Mouse (Mus musculus) kidney, adult 9 months (tissue): ENCODE data around the gene Smad1.
"Not testable (repeated sequence)": the region's sequence is repeated elsewhere in the genome, so short reads cannot be mapped to it uniquely, and the experiment has no call there.

ENCODE experiments used
- DNase-seq: peaks from one replicate; pipeline ENCODE4 v3.0.0; 2022

Gene Smad1

DNA sequence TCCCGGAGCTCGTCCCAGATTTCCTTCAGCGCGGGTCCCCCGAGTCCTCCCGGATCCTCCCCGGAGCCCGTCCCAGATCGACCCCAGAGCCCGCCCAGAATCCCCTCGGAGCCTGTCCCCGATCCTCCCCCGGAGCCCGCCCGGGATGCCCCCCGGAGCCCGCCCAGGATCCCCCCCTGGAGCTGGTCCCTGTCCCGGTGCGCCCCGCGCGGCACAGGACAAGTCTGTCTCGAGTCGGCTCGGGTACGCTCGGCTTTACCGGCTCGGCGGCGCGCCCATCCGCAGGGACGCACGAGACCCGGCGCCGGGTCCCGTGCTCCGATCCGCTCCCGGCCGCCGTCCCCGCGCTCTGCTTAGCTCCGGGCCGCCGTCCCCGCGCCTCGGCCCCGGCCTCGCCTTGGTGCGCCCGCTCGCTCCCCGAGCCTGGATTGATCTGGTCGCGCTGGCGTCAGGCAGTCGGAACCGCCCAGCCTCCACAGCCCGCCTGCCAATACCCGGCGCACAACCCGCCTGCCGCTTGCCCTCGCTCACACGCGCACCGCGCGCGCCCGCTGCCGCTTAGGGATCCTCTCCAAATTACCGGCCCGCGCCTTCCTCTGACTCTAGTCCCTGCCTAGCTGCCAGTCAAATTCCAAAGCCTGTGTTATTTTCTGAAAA is at the start of gene Smad1:
TSS of gene Smad1 (minus strand) at position 525 of the 657 bp plus-strand sequence.
- DNase-seq: peak; percentile 96

DNA sequence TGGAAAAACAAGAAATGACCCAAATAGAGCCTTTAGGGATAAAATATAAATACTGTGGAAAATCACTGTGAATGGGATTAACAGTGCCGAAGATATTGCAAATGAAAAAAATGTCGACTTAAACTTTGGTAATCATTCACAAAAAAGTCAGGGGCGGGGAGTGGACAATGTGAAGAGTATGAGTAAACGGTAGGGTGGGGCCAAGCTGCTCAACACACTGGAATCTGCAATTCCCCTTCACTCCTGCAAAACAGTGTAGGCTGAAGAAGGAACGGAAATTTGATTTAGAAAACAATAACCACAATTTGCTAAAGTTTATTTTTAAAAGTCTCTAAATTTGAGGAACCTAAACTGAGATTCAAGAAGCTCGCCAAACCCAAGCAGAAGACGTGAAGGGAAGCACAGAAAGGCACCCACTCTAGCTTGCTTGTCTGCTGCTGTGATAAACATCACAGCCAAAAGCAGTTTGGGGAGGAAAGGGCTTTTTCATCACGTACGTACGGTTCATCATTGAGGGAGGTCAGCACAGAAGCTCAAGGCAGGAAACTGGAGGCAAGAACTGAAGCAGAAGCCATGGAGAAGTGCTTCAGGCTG is 48.0 kb upstream of the Smad1 start:
- no peak for DNase-seq

- no peak for DNase-seq
These were observed 44.3 kb upstream of the Smad1 start for GRCm38 (mm10) chr8:79443460-79444098.

DNA sequence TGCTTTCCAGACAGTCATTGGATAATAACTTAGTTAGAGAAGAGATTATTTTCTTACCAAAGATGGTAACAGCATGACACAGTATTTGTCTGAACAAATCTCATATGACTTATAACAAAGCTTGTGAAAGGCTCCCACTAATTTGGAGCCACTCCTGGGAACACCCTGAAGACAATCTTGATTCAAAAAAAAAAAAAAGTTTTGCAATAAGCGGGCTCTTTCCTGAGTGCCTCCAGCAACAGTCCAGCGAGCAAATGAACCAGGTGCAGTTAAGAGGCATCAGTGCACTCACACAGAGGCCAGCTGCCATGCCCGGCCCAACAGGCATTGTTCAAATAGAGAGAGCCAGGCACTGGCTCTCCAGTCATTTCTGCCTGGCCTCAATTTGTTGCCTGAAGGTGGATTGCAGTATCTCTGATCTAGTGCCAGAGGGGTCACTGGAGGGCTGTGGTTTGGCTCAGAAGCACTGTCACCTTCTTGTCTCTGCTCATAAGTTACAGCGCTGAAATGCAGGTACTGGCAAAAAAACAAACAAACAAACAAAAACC is 34.7 kb upstream of the Smad1 start:
- DNase-seq: no peak

DNA sequence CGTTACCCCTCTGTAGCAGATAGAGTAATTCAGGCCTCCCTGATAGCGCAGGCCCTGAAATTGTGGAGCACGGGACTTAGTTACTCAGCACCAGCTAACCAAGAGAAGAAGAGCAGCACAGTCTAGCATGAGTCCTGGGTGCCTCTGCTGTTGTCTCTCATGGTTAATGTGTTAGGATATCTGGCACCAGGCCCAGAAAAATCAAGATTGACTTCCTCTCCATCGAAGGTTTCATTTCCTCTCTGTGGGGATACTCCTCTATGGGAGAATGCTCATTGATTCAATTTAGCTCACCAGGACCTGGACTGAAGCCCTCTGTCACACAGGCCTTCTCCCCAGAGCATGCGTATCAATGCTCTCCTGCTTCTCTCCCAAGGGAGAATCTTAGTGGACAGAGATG is 15.6 kb upstream of the Smad1 start:
- DNase-seq: peak; percentile 52

- DNase-seq: no peak
These were observed 11.2 kb upstream of the Smad1 start for GRCm38 (mm10) chr8:79410501-79410900.

- DNase-seq: not testable (repeated sequence)
These were observed 8.0 kb upstream of the Smad1 start for GRCm38 (mm10) chr8:79407356-79407755.

DNA sequence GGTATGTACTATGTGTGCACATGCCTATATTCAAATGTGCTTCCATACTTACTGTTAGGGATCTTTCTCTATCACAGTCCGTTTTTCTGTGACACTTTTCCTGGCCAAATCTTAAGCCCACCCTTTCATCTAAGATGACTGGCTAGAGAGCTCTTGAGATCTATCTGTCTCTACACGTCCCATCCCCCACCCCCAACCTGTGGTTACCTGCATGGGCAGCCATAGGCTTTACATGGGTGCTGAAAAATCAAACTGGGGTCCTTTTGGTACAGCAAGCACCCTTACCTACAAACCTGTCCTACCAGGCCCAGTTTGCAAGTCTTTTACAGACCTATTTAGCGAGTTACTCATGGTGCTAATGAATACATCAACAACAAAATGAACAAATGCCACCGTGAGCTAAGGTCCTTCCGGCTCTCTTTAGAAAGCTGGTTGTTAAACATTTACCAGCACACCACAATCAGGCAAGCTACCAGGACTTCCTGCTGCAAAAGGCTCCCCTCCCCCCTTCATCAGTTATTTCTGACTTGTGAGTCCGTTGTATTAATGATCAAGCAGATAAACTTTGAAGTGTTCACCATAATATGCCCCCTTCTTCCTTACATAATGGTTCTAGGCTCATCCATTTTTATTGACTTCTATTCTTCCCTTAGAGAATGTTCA is 5.7 kb upstream of the Smad1 start:
- peak; percentile 81 for DNase-seq

- no peak for DNase-seq
These were observed 1.4 kb upstream of the Smad1 start for GRCm38 (mm10) chr8:79400671-79401070.

GRCm38 (mm10) chr8:79398251-79398981 is 902 bp downstream of the Smad1 start:
- DNase-seq: no peak

DNA sequence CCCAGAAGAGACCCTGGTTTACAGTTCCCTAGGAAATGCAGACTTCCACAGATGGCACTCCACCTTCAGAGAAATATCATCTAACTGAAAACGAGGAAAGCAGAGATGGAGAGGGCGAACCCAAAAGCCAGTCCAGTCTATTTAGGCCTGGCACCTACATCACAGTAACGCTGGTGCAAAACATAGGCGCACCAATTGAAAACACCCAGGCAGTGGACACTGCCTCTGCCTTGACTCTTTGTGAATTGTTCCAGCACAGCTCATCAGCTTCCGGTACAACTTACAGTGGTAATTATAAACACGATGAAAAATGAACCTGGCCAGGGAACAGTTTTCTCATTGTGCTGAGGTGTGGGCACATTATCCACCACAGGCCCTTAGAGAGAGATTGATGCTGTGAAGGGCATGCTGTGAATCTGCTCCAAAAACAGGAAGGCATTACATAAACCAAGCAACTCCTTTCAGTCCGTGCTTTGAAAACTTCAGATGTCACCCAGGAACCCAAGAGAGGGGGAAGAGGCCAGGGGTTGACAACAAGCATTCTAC is 1.5 kb downstream of the Smad1 start:
- DNase-seq: peak; percentile 27

- DNase-seq: no peak
These were observed 2.4 kb downstream of the Smad1 start for GRCm38 (mm10) chr8:79396911-79397310.

GRCm38 (mm10) chr8:79394009-79394408 is 5.3 kb downstream of the Smad1 start:
- DNase-seq: no peak

GRCm38 (mm10) chr8:79393215-79393614 is 6.1 kb downstream of the Smad1 start:
- DNase-seq: no peak

DNA sequence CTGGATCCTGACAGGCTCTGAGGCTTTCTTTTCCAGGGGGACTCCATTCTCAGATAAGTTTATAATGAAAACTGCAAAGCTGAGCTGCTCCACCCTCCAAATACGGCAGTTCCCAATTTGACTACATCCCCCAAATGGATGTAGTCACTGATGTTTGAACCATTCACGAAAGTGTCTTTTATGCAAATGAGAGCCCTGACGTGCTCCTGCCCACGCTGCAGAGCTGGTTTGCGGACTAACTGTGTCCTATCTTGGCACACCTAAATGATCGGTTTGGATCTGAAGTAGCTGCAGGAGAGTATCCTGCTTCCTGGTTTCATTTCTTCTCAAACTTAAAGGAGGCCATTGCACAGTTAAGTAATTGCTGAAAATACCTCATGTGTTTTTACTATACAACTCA is 6.7 kb downstream of the Smad1 start:
- no peak for DNase-seq

GRCm38 (mm10) chr8:79391454-79391853 is 7.9 kb downstream of the Smad1 start:
- no peak for DNase-seq

GRCm38 (mm10) chr8:79389074-79389786 is 10.1 kb downstream of the Smad1 start:
- DNase-seq: peak; percentile 93

GRCm38 (mm10) chr8:79386831-79387230 is 12.5 kb downstream of the Smad1 start:
- no peak for DNase-seq

DNA sequence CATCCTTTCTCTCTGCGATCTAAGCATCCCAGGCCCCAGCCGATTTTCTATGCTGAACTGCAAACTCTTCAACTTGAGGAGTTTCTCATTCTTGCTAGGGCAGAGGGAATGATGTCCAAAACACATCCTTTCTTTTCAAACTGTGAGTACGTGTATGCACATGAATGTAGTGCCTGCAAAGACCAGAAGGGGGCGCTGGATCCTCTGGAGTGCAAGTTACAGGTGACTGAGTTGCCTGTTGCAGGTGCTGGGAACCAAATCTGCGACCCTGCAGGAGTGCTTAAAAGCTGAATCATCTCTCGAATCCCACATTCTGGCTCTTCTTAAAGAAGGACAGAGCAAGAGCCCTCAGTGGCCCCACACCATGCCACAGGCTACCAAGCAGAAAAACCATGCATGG is 13.0 kb downstream of the Smad1 start:
- no peak for DNase-seq

DNA sequence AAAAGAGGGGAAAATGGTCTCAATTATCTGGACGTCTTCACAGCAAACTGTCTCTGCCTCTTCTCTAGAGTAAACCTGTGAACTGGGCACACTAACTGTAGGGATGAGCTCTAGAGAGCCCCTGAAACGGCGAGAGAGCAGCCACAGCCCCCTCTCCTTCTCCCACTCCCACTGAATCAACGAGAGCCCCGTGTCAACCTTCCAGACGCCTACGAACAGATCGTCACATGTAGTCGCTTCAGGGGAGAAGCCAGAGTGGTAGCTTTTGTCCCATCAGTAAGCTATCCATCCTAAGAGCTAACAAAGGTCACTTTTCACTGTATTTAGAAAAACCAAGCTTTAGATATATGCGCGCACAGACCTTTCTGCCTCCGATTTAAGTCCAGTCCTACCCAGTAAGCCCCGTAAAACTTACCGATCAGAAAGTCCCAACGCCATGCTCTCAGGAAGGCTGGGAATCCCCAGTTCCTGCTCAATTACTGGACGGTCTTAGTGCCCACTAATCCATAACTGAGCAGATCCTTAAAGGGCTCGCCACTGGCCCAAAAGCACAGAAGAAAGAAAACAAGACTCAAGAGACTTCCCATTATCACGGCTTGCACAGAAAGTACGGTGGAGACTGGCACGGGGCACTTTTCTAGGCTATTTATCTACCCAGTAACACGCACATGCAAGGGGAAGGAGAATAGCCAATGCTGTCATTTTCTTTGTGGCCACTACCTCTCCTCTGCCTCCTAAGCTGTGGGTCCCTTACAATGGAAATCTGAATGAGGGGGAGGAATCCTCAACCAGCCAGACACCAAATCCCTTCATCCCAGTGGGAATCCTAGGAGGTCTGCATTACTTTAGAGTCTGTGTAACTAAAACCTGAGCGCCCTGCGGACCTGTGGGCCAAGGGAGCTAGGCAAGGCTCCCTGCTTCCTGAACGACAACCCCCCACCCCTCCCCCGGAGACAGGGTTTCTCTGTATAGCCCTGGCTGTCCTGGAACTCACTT is 14.7 kb downstream of the Smad1 start:
- DNase-seq: no peak

DNA sequence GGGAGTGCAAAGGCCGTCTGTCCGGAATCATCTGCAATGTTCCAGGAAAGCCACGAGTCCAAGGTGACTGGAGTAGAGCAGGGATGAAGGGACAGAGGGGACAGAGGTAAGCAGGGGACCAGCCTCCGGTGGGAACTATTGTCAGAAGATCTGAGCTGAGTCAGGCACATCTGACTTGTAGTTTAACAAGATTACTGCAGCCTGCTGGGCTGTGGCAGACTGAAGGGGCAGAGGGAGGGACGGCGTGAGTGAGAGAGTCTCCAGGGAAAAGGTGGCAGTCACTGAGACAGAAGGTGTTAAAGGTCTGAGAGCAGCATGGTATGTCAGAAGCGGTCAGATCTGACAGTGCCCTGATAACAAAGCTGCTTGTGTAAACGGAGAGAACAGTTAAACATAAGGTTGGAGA is 16.5 kb downstream of the Smad1 start:
- no peak for DNase-seq
